Mouse (Mus musculus) gastrocnemius, adult 2 months (tissue): ENCODE measurements at regions not wholly inside any gene's neighbourhood (a gene's known extent, or its start where the extent isn't known, plus 50 kb on each side); places are given as distances from the start of the nearest gene placed in this dataset.

Experiments used
- DNase-seq: peaks from one replicate; pipeline ENCODE4 v3.0.0; 2022
- H3K27ac ChIP-seq: fragments of 200-600 bp; 2 replicates; pipeline ENCODE4 v1.8.1; 2022; ENCODE audit warnings: mild to moderate bottlenecking
- H3K4me3 ChIP-seq: fragments of 200-600 bp; 2 replicates; pipeline ENCODE4 v1.8.1; 2022; ENCODE audit warnings: mild to moderate bottlenecking, moderate library complexity
- CTCF ChIP-seq: fragments of 200-600 bp; IDR thresholded peaks from 2 replicates; pipeline ENCODE4 v1.8.1; 2022; ENCODE audit warnings: antibody characterized with exemption, mild to moderate bottlenecking, moderate library complexity
- intact Hi-C: fragments of 180-260 bp; cut with DNase I; formaldehyde crosslinking; loops from one replicate; pipeline ENCODE4 v1.15.1; 2025

DNA sequence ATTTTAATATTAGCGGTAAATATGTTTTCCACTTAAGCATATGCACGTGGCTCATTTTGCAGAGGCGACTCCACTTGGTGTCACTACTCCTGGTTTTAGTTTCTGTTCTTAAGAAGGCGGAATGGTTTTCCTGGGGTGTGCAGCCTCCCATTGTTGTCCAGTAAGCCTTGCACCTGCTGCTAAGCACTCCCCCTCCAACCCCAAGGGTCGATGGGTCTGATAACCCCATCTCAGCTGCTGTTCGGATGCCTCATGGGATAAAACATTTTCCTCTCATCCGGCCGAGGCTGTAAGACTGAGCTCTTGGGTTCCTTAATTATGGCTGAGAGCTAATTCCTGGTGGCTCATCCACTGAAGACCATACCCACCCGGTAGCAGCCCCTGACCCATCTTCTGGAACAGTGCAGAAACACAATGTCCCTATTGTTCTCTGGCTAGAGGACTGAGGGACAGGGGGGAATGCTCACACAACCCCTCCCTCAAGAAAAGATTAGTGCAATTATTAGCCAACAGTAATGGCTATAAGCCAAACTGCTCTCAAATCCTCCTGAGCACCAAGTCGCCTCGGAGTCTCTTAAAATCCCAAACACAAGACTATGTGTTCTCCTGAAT is 73.8 kb upstream of the Sox9 start:
- intact Hi-C loops = no loop called here
- TF ChIP-seq CTCF = no peak
- Histone ChIP-seq H3K27ac (no peak overlapping the region), H3K4me3 (no peak overlapping the region)
- no peak for DNase-seq

DNA sequence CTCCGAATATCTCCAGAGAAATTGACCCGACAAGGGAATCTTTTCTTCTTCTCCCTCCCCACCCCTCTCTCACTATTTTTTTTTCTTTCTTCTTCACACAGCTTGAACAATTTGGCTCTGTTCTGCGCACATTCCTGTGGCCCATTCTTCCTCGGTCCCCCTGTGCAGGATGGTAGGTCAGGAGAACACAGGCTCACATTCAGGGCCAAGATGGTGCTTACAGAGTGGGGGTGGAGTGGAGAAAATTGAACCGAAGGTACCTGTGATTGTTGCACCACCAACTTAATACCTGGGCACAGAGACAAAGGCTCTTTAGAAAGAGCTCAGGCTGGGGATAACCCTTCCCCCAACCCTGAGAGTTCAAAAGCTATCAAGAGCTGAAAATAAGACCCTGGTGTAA is 70.4 kb upstream of the Sox9 start:
- no peak overlapping the region for H3K4me3 ChIP-seq
- TF ChIP-seq CTCF = no peak
- DNase-seq = no peak
- H3K27ac ChIP-seq = no peak overlapping the region
- intact Hi-C loops = no loop called here

DNA sequence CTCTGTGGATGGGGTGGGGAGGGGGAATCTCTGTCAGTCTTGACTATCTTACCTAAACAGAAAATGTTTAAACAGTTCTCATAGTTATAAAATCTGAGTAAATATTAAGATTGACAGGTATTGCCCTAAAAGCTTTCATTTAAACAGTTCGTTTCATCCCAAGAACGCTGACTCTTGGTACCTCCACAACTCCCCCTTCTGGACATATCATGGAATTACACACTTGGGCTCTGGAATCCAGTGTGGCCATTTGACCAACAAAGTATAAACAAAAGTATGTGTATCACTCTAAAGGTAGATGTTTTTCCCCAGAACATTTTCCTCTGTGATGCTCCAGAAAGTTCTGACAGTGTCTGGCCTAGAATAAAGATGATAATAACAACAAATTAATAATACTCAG is 63.5 kb upstream of the Sox9 start:
- Histone ChIP-seq H3K4me3 (no peak overlapping the region), H3K27ac (no peak overlapping the region)
- intact Hi-C loops = no loop called here
- TF ChIP-seq CTCF = no peak; the same call in 1 of the 2 replicates
- no peak for DNase-seq

DNA sequence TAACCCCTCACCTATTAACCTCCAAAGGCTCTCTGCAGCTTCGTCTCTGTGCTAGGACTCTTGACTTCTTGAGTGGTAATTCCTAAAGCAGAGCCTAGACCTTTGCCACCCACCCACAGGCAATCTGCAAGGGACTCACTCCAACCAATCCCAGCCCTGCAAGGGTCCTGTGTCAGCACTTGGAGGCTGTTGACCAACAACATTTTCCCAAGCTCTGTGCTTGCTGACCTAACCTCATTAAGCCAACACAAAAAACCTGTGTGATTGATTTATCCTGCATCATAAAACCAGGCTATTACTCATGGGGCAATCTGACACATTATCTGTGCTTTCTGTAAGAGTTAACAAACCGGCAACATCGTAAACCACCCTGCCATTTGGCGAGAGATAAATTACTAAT is 61.4 kb upstream of the Sox9 start:
- intact Hi-C loops = no loop called here
- no peak for TF ChIP-seq CTCF

DNA sequence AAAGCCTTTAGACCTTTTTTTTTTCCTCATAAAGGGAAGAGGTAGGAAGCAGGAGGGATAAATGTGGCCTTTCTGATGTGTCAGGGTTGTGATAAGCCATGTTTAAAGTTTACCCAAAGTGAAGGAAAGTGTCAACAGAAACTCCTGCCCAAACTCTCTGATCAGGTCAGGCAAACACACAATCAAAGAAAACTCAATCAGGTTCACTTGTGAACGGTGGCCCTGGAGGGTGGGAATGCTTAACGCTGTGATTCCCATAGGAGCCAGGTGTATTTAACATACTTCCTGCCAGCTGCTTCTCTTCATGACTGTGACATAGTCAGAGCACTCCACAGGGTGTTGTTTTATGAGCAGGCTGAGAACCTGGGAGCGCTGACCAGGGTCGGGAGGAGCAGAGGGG is 59.1 kb upstream of the Sox9 start:
- intact Hi-C loops = no loop called here
- Histone ChIP-seq H3K27ac (no peak overlapping the region), H3K4me3 (no peak overlapping the region)
- DNase-seq = no peak
- TF ChIP-seq CTCF = no peak

More for the DNA sequence above, 61.4 kb upstream of the Sox9 start:
- H3K27ac ChIP-seq = no peak overlapping the region
- DNase-seq = no peak
- H3K4me3 ChIP-seq = no peak overlapping the region

DNA sequence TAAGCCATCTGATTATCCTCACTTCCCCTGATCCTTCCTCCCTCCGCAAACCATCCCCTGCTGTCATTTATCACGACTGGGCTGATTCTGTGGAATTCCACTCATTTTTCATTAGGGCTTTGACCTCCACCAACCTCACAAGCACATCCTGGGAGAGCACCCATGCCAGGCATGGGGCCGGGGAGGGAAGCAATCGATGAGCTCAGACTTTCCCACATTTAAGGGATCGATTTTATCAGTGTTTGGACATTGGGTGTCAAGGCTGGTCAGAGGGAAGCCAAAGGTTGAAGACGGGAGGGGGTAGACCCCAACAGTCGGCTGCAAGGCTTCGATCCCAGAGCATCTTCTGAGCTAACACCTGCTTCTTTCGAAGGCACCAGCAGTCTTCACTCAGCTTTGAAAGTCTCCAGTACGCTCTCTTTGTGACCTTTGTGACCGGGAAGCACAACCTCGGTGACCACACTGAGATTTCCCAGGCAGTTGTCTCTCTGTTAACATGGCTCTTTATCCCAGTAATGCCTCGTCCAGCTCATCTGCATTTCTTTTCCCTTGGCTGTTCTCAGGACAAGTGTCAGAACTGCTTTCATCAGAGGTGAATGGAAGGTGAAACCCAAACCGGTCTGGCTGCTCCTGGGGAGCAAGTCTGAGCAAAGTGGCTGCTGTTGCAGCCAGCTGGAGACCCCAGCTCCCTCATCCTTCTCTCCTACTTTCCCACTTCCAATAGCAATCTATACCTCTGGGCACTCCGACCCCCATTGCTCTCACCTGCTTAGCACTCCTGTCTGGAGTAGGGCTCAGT is 53.7 kb upstream of the Sox9 start:
- no peak overlapping the region for H3K27ac ChIP-seq
- intact Hi-C loops = no loop called here
- DNase-seq = no peak
- TF ChIP-seq CTCF = no peak
- H3K4me3 ChIP-seq = no peak overlapping the region
